ENCODE assay signal across 9 mouse cellular contexts in the genomic region with DNA sequence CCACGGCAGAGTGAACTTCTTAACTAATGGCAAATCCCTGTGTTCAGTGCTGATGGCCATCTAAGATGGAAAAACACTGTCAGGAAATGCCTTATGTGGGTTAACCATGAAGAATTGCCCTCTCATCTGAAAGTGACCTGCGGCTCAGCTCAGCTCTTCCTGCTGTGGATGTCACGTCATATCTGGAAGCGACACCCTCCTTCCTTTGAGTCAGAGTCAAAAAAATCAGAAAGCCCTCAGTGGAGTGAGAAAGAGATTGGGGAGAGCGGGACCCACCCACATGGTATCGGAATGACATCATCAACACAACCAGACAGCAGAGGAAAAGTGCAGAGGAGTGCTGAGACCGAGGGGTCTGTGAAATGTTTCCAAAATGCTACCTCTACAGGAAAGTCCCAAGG. TPM values are rescaled to one million over a fixed set of nuclear protein-coding genes. Genes with fewer than 3 reads are reported as not detected.
DNase-seq lines count a peak whose midpoint lies in the region; ATAC-seq and TF ChIP-seq lines count a peak whose summit lies in the region.
"Had no signal": no experiment of that assay in that cellular context is flagged by ENCODE, and none has a peak within 500 bp of the region (broad histone marks: within the 10 kb centered on the region; RNA-seq: fewer than 3 reads in every experiment).

No protein-coding gene starts in this region.

- no peaks in the 10 kb centered on the region for H3K79me2 ChIP-seq in CH12.LX (replicated peaks; ENCODE audit: control insufficient read depth, extremely low read depth, insufficient read depth, poor library complexity, severe bottlenecking)

- peak overlapping the region; percentile 38 for H3K4me2 ChIP-seq in CH12.LX (ENCODE audit: insufficient read depth, low read depth, poor library complexity, severe bottlenecking)
- H3K4me2 ChIP-seq in kidney, postnatal 0 days (ENCODE audit: low read length), result 0 out of 2 replicates have a peak overlapping the region, but pooled peaks have one; percentile 47

- peak overlapping the region; percentile 0; the same call in 1 of the 2 replicates for H3K9ac ChIP-seq in CH12.LX (ENCODE audit: insufficient read depth, low read depth)
- no peak overlapping the region for H3K9ac ChIP-seq in kidney, postnatal 0 days (ENCODE audit: low read depth, low read length)

- TF ChIP-seq EP300 in CH12.LX (IDR thresholded peaks at IDR 0.05; ENCODE audit: low read length), result peak; percentile 82

- no peaks in the 10 kb centered on the region for H3K9me3 ChIP-seq in CH12.LX (replicated peaks; ENCODE audit: low read length)
- no peaks in the 10 kb centered on the region for H3K9me3 ChIP-seq in kidney, postnatal 0 days (replicated peaks; ENCODE audit: low read length)

- H3K4me1 ChIP-seq in CH12.LX (ENCODE audit: control insufficient read depth in 1 of 2, insufficient read depth in 2 of 2), result peaks cover 18 to 26% of the 10 kb centered on the region in 2 experiments; a peak in 3 of 4 replicates
- peaks cover 9% of the 10 kb centered on the region; the same call in 1 of the 2 replicates for H3K4me1 ChIP-seq in kidney, postnatal 0 days (replicated peaks; ENCODE audit: insufficient read depth, low read length)

- peak; percentile 49 for TF ChIP-seq POLR2A in CH12.LX (IDR thresholded peaks at IDR 0.05; ENCODE audit: low read depth, low read length)

- 48% methylated on average over 7 of the region's 7 CpGs for whole genome bisulfite sequencing in kidney, postnatal 0 days

- no peak for DNase-seq in frontal cortex, postnatal 25 days (ENCODE audit: low spot score in 2 of 2)
- peak; percentile 84 for DNase-seq in CH12.LX (ENCODE audit: extremely low read depth)
- DNase-seq in frontal cortex, postnatal 36 days (ENCODE audit: low spot score in 2 of 2), result peak; percentile 38 to 58
- peak; percentile 59 for DNase-seq in kidney, postnatal 0 days (ENCODE audit: low spot score)
- peak; percentile 44 to 73 for DNase-seq in right cerebral cortex, postnatal 10 days (ENCODE audit: low spot score in 2 of 2)
- DNase-seq in gastrocnemius, postnatal 25 days, result no peak

- H3K27ac ChIP-seq in CH12.LX (ENCODE audit: insufficient read depth, low read depth), result peak overlapping the region; percentile 3; the same call in 1 of the 2 replicates
- H3K27ac ChIP-seq in kidney, postnatal 0 days, result no peak overlapping the region

- no peak; the same call in 1 of the 2 replicates for TF ChIP-seq RAD21 in CH12.LX (IDR thresholded peaks at IDR 0.05; ENCODE audit: low read depth, low read length)

- no peaks in the 10 kb centered on the region for H3K36me3 ChIP-seq in CH12.LX (replicated peaks in 1 of 2; ENCODE audit: control insufficient read depth in 1 of 2, insufficient read depth in 1 of 2, low read length in 1 of 2)
- no peaks in the 10 kb centered on the region for H3K36me3 ChIP-seq in kidney, postnatal 0 days (ENCODE audit: insufficient read depth, low read length)

- ATAC-seq in frontal cortex, adult (ENCODE audit: low TSS enrichment), result peak; percentile 36
- ATAC-seq in kidney, postnatal 0 days (replicated peaks; ENCODE audit: low FRiP score, low read depth), result peak; percentile 47; the same call in 1 of the 2 replicates
- ATAC-seq in megakaryocyte progenitor cell, adult 5-6 weeks (replicated peaks; ENCODE audit: poor library complexity), result no peak

- in situ Hi-C loops in CH12.LX (cut with MboI; ENCODE audit: low pct_ligation_motif_present, low pct_unique_long_range_greater_than_20kb, low sequenced_read_pairs), result no loop called here

- dilution Hi-C loops in CH12.LX (cut with MboI; ENCODE audit: extremely low pct_ligation_motif_present, extremely low pct_unique_long_range_greater_than_20kb, low sequenced_read_pairs), result no loop called here

- H3K4me3 ChIP-seq in CH12.LX (replicated peaks in 1 of 3; ENCODE audit: low read depth in 2 of 3, low read length in 2 of 3, poor library complexity in 1 of 3), result no peak overlapping the region
- H3K4me3 ChIP-seq in kidney, postnatal 0 days (replicated peaks; ENCODE audit: low read depth, low read length), result no peak overlapping the region

- TF ChIP-seq CTCF in CH12.LX (conservative IDR thresholded peaks at IDR 0.05 in 1 of 2, IDR thresholded peaks at IDR 0.05 in 1 of 2; ENCODE audit: low read depth in 2 of 2, low read length in 2 of 2), result no peak
- TF ChIP-seq CTCF in kidney, postnatal 0 days (IDR thresholded peaks at IDR 0.05; ENCODE audit: low read depth), result no peak

- H3K27me3 ChIP-seq in CH12.LX (replicated peaks), result peaks cover 3% of the 10 kb centered on the region
- H3K27me3 ChIP-seq in kidney, postnatal 0 days (ENCODE audit: insufficient read depth, low read length), result no peaks in the 10 kb centered on the region

TF ChIP-seq in CH12.LX, 34 proteins besides CTCF, POLR2A, EP300 and RAD21 (continues in another document):
- TF ChIP-seq E2F4 (IDR thresholded peaks at IDR 0.05; ENCODE audit: insufficient replicate concordance, low read depth, low read length), result no peak
- TF ChIP-seq SMC3 (IDR thresholded peaks at IDR 0.05; ENCODE audit: low read depth, low read length), result 0 out of 2 replicates have a peak, but pooled peaks have one; percentile 6
- no peak for TF ChIP-seq MAZ (IDR thresholded peaks at IDR 0.05; ENCODE audit: low read depth, low read length)
- no peak for TF ChIP-seq ZKSCAN1 (IDR thresholded peaks at IDR 0.05; ENCODE audit: borderline replicate concordance, low read depth, low read length)
- peak; percentile 57; the same call in 1 of the 2 replicates for TF ChIP-seq MAFK (IDR thresholded peaks at IDR 0.05; ENCODE audit: insufficient replicate concordance, low read length)
- TF ChIP-seq ELF1 (IDR thresholded peaks at IDR 0.05; ENCODE audit: low read depth, low read length), result peak; percentile 75
- peak; percentile 93 for TF ChIP-seq IRF4 (IDR thresholded peaks at IDR 0.05; ENCODE audit: low read depth, low read length)
- peak; percentile 82; the same call in 1 of the 2 replicates for TF ChIP-seq TCF12 (IDR thresholded peaks at IDR 0.05; ENCODE audit: low read depth, low read length)
- TF ChIP-seq USF2 (conservative IDR thresholded peaks at IDR 0.05; ENCODE audit: low read depth, low read length), result no peak
- peak; percentile 89 for TF ChIP-seq ETS1 (conservative IDR thresholded peaks at IDR 0.05; ENCODE audit: low read depth, low read length)
- no peak for TF ChIP-seq KAT2A (IDR thresholded peaks at IDR 0.05; ENCODE audit: insufficient replicate concordance, low read length)
- no peak for TF ChIP-seq PAX5 (IDR thresholded peaks at IDR 0.05; ENCODE audit: low read length)
- TF ChIP-seq ZMIZ1 (IDR thresholded peaks at IDR 0.05; ENCODE audit: low read depth, low read length), result no peak
- peak; percentile 93 for TF ChIP-seq JUND (conservative IDR thresholded peaks at IDR 0.05; ENCODE audit: low read depth, low read length)
- no peak for TF ChIP-seq CHD1 (IDR thresholded peaks at IDR 0.05; ENCODE audit: low read depth, low read length)
- TF ChIP-seq SIN3A (IDR thresholded peaks at IDR 0.05; ENCODE audit: low read length), result peak; percentile 81
- TF ChIP-seq UBTF (IDR thresholded peaks at IDR 0.05; ENCODE audit: low read depth, low read length), result no peak
- TF ChIP-seq TBP (conservative IDR thresholded peaks at IDR 0.05; ENCODE audit: low read depth, low read length), result peak; percentile 53; the same call in 1 of the 2 replicates
- TF ChIP-seq HCFC1 (IDR thresholded peaks at IDR 0.05; ENCODE audit: low read depth, low read length), result peak; percentile 38; the same call in 1 of the 2 replicates
- TF ChIP-seq GABPA (IDR thresholded peaks at IDR 0.05; ENCODE audit: insufficient replicate concordance, low read depth, low read length), result no peak
- TF ChIP-seq POLR2AphosphoS2 (IDR thresholded peaks at IDR 0.05; ENCODE audit: low read depth, low read length), result no peak
- peak; percentile 74 for TF ChIP-seq BHLHE40 (IDR thresholded peaks at IDR 0.05; ENCODE audit: low read depth, low read length)
- TF ChIP-seq NELFE (IDR thresholded peaks at IDR 0.05; ENCODE audit: low read depth, low read length), result no peak
- 0 out of 2 replicates have a peak, but pooled peaks have one; percentile 61 for TF ChIP-seq MAX (IDR thresholded peaks at IDR 0.05; ENCODE audit: low read length)
- no peak for TF ChIP-seq ZC3H11A (IDR thresholded peaks at IDR 0.05; ENCODE audit: low read depth, low read length)
- TF ChIP-seq RCOR1 (conservative IDR thresholded peaks at IDR 0.05; ENCODE audit: low read depth, low read length), result no peak; the same call in 1 of the 2 replicates
- TF ChIP-seq USF1 (IDR thresholded peaks at IDR 0.05; ENCODE audit: low read depth, low read length), result no peak

RNA-seq across cellular contexts. Expression of a gene that starts 39.3 kb away (rescaled TPM):
- total RNA-seq in CH12.LX (2012; rRNA removed), result 268 and 366 TPM in 2 replicates
- 442 and 482 TPM in 2 replicates for total RNA-seq in CH12.LX (2014; rRNA removed)
- 383 and 398 TPM in 2 replicates for polyA plus RNA-seq in CH12.LX (2012; ENCODE audit: insufficient read length, low read depth)
- polyA plus RNA-seq in kidney, postnatal 0 days (2015; fragmentation: Nextera tagmentation; extraction: Ambion mirVana), result 422 and 451 TPM in 2 replicates
- total RNA-seq in megakaryocyte progenitor cell, adult 5-6 weeks (2015), result 538 and 545 TPM in 2 replicates
- 490 and 575 TPM in 2 replicates for total RNA-seq in megakaryocyte progenitor cell, adult 5-6 weeks (2017)
- 10 to 100 TPM; 23.4 to 23.9 TPM for total RNA-seq in gastrocnemius, postnatal 25 days (2021)

RNA-seq across cellular contexts. Expression of a gene that starts 39.4 kb away (rescaled TPM):
- total RNA-seq in CH12.LX (2012; rRNA removed) (0.13 TPM in 1 of 2 replicates, not detected in the other), CH12.LX (2014; rRNA removed) (not detected in 2 replicates)
- not detected in 2 replicates for polyA plus RNA-seq in CH12.LX (2012; ENCODE audit: insufficient read length, low read depth)
- polyA plus RNA-seq in kidney, postnatal 0 days (2015; fragmentation: Nextera tagmentation; extraction: Ambion mirVana), result not detected in 2 replicates
- total RNA-seq in megakaryocyte progenitor cell, adult 5-6 weeks (2015), result not detected in 2 replicates
- total RNA-seq in megakaryocyte progenitor cell, adult 5-6 weeks (2017), result not detected in 2 replicates
- total RNA-seq in gastrocnemius, postnatal 25 days (2021), result not detected
- total RNA-seq: MEL had no signal

RNA-seq across cellular contexts. Expression of a gene that starts 40.6 kb away (rescaled TPM):
- total RNA-seq in CH12.LX (2012; rRNA removed) (not detected in 2 replicates), CH12.LX (2014; rRNA removed) (0.09 TPM in 1 of 2 replicates, not detected in the other)
- not detected in 2 replicates for polyA plus RNA-seq in CH12.LX (2012; ENCODE audit: insufficient read length, low read depth)
- polyA plus RNA-seq in kidney, postnatal 0 days (2015; fragmentation: Nextera tagmentation; extraction: Ambion mirVana), result 25.4 and 29.7 TPM in 2 replicates
- total RNA-seq in megakaryocyte progenitor cell, adult 5-6 weeks (2015), result 5.9 and 7.6 TPM in 2 replicates
- 4.5 and 6.7 TPM in 2 replicates for total RNA-seq in megakaryocyte progenitor cell, adult 5-6 weeks (2017)
- total RNA-seq in gastrocnemius, postnatal 25 days (2021), result 1 to 10 TPM; 1.3 to 2.7 TPM
- total RNA-seq: MEL had no signal

RNA-seq across cellular contexts. Expression of a gene that starts 56.4 kb away (rescaled TPM):
- total RNA-seq in CH12.LX (2012; rRNA removed) (65.6 and 85.9 TPM in 2 replicates), CH12.LX (2014; rRNA removed) (120 and 143 TPM in 2 replicates)
- 63.4 and 66.0 TPM in 2 replicates for polyA plus RNA-seq in CH12.LX (2012; ENCODE audit: insufficient read length, low read depth)
- polyA plus RNA-seq in kidney, postnatal 0 days (2015; fragmentation: Nextera tagmentation; extraction: Ambion mirVana), result 29.7 and 32.1 TPM in 2 replicates
- total RNA-seq in megakaryocyte progenitor cell, adult 5-6 weeks (2015), result 44.5 and 47.4 TPM in 2 replicates
- total RNA-seq in megakaryocyte progenitor cell, adult 5-6 weeks (2017), result 44.8 and 51.5 TPM in 2 replicates
- 1 to 10 TPM; 4.7 to 5.6 TPM for total RNA-seq in gastrocnemius, postnatal 25 days (2021)

Comparison
In these comparisons a context has a peak if more than half of its experiments do, and no peak if none do; other contexts are left out.
1. DNase-seq: peak in CH12.LX (single experiment), frontal cortex, postnatal 36 days (2 of 2), kidney, postnatal 0 days (single experiment) and right cerebral cortex, postnatal 10 days (2 of 2); none in frontal cortex, postnatal 25 days (0 of 2) and gastrocnemius, postnatal 25 days (single experiment).
2. RNA of a gene that starts 39.3 kb away (total RNA-seq): 490 to 575 TPM in megakaryocyte progenitor cell, adult 5-6 weeks and 268 to 482 TPM in CH12.LX; 23.4 to 23.9 TPM in gastrocnemius, postnatal 25 days; every median in the first group is over 10 times any median in the second.